Mouse (Mus musculus): ENCODE measurements around the gene Gm9495.
"Not testable (repeated sequence)": the region's sequence is repeated elsewhere in the genome, so short reads cannot be mapped to it uniquely, and the experiment has no call there.

The Gm9495 gene

DNA sequence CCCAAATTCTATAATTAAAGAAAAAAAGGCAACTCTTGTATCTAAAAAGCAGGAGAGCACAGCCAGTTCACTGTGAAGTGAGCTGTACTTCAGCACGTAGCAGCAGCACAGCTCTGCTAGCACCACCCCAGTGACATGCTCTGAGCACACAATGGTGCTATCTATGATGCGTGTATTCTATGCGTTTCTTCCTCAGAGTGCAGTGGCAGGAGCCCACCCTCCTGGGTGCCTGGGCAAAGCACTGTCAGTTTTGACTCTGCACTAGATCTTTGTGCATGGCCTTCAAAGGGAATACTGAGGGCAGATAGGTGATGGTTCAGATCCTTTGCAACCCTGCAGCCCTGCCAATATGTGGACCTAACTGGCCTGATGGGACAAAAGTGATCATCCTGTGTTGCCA lies at the start of gene Gm9495:
Gm9495 (minus strand) TSS at position 101 of the 400 bp plus-strand sequence.
- DNase-seq (ENCODE audit: low read depth, low spot score), result not testable (repeated sequence)

DNA sequence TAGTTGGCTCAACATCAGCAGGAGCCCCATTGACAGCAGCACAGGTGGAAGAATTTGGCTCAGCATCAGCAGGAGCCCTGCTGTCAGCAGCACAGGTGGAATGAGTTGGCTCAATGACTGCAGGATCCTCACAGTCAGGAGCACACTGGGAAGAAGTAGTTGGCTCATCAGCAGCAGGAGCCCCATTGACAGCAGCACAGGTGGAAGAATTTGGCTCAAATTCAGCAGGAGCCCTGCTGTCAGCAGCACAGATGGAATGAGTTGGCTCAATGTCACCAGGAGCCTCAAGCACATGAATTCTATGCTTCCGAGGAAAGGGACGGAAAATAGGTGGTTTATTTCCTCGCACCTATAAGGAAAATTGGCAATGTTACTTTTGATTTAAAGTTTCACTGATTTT lies 21.6 kb upstream of the Gm9495 start:
- DNase-seq (ENCODE audit: low read depth, low spot score), result not testable (repeated sequence)

GRCm38 (mm10) chr8:69420018-69420417 lies 33.3 kb downstream of the Gm9495 start:
- not testable (repeated sequence) for DNase-seq (ENCODE audit: low read depth, low spot score)

DNA sequence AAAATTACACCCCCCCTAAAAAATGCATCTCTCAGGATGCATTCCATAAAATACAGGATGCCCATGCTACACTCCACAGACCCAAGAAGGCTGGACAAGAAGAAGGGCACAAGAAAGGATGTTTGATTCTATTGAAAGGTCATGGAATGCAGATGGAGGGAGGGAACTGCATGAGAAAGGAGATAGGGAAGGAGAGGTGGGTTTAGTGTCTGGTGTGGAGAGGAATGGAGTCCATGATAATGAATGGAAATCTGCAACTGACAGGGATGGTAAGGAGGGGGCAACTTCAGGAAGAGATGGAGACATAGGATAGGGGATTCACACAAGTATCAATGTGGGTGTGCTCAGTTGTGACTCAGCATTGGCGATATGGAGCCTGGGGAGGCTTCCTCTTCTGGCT lies 39.0 kb downstream of the Gm9495 start:
- no peak for DNase-seq (ENCODE audit: low read depth, low spot score)

DNA sequence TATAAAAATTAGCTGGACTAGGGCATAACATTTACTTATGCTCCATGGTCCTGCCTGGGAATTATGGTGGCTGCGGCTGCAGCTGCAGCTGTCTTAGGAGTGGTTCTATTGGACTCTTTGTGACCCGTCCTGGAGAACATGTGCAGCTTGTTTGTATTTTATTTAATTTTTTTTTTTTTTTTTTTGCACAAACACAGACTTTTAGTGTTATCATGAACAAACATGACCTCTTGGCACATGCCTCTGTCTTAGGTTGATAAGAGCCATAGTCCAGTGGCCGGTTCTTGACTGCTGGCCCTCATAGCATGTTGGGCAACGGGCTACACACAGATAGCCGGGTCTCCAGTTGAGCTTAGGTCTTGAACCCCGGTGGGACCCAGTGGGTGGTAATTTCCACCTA lies 48.6 kb downstream of the Gm9495 start:
- no peak for DNase-seq (ENCODE audit: low read depth, low spot score)

- DNase-seq (ENCODE audit: low read depth, low spot score), result no peak
Measured at GRCm38 (mm10) chr8:69399956-69400443, 53.4 kb downstream of the Gm9495 start.

DNA sequence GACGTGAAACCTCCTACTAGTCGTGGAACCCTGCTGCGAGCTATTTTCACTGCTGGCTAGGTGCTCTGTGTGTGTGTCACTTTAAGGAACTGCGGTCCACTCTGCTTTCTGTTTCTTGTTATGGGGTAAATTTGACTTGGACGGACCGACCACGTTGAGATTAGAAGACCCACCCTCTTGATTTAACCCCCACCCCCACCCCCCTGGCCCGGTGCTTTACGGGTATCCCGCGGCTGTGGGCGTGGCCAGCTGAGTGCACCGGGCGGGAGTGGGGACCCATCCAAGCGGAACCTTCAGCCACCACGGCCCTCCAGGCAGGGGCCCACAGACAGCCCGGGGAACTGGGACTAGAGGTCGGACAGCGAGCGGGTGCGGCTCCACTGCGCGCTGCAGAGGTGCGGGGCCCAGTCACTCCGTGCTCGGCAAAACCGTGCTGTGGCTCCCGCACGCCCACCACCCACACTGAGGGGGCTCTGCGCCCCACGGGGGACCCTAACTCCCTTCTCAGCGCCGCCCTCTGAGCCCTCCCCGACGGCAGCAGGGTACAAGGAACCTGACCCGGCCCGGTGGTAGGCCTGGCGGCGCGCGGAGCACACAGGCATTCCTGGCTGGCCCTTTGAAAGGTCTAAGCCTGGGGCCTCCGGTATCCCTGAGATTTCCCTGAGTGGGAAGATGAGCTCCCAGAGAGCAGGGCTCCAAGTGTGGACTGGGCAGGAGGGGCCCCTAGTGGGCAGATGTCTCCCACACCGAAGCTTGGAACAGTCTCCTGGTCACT lies 54.0 kb downstream of the Gm9495 start:
- DNase-seq (ENCODE audit: low read depth, low spot score), result peak; percentile 8

DNA sequence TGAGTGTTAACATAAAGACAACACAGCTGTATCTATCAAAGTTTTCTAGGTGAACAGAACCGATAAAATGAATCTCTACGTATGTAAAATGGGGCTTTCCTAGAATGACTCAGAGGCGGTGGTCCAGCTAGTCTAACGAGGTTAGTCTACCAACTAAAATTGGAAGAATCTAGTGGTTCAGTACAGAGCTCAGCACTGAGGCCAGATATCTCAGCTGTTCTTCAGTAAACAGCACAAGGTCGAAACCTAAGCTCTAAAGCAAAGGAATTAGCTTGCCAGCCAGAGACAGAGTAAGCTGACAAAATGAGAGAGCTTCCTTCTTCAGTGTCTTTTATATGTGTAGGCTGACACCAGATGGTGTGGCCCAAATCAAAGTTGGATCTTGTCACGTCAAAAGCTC lies 57.2 kb downstream of the Gm9495 start:
- DNase-seq (ENCODE audit: low read depth, low spot score), result no peak

DNA sequence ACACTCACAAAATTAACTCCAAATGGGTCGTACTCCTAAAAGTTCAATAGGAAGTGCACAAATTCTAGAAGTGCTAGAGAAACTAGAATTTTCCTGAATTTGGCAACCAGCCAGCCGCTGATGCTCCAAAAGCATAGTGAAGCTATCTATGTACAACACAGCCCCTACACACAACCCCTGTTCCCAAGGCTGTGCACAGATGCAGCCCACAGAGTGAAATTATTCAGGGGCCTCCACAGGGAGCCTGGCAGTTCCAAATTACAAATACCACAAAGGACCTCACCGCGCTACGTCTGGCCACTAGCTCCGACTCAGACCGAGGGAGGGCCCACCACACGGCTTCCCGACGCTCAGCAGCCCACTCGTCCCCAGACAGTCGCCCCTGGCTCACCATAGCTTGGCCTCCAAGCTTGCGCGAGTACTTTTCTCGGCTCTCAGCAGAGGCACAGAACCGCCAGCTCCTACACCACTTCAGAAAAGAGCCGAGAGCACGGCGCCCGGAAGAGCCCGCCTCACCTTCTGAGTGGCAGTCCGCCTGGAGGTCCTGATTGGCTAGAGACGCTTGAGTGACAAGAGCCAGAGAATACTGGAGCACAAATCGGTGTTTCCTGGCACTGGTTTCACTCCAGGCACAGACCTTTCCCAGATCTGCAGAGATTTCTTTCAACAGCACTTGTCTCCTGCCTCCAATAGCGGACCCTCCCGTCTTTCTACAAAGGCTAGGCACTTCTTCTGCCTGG lies 58.1 kb downstream of the Gm9495 start:
- peak; percentile 83 for DNase-seq (ENCODE audit: low read depth, low spot score)

- DNase-seq (ENCODE audit: low read depth, low spot score), result no peak
Measured at GRCm38 (mm10) chr8:69384361-69384760, 69.0 kb downstream of the Gm9495 start.

Data from embryo, embryonic 11.5 days (tissue).